Mouse (Mus musculus): ENCODE measurements around the gene Celf2. TPM values are rescaled to one million over a fixed set of nuclear protein-coding genes. Genes with fewer than 3 reads are reported as not detected.

Gene Celf2
- polyA plus RNA-seq, 1 experiment from 2014 or later, result 97.4 TPM

DNA sequence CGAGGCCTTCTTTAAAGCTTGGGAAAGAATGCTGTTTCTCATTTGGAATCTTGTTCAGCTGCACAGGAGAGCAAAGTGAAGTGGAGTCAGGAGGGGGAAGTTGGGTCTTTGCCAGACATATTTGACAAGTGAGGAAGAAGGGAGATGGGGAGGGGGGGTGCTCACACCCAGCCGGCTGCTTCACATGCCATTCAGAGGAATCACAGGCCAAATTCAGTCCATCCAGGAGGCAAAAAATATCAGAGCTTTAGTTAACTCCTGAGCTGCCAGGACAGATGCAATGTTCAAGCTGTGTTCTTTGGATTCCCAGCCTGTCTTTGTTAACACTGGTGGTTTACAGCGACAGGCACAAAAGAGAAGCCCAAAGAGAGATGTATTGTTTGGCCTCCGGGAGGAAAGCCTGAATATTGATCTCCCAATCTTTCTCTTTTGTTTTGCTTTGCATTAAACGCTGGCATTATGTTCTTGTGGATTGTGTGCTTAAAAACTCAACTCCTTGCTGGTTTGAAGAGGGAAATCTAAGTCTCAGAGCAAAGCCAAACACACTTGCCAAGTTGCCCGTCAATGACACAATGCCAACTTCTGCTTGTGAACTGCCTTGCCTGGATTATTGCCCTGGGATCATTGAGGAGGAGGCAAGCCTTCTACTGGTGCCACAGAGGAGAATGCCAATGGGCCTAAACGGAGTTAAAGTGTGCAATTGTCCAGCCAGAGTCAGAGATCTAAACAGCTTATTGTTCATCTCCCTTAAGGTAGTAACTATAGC, 420.1 kb downstream of the Celf2 start:
- H3K27me3 ChIP-seq, result no peaks in the 10 kb centered on the region
- ATAC-seq (ENCODE audit: borderline replicate concordance, extremely low read depth, low FRiP score, low TSS enrichment), result peak; percentile 86
- H3K4me1 ChIP-seq, result peaks cover 25% of the 10 kb centered on the region
- no peak overlapping the region for H3K9ac ChIP-seq
- H3K4me2 ChIP-seq, result 0 out of 2 replicates have a peak overlapping the region, but pooled peaks have one; percentile 2
- H3K9me3 ChIP-seq, result no peaks in the 10 kb centered on the region
- H3K27ac ChIP-seq, result peak overlapping the region; percentile 66
- H3K36me3 ChIP-seq, result no peaks in the 10 kb centered on the region
- no peak overlapping the region for H3K4me3 ChIP-seq
- 10% methylated on average over 7 of the region's 7 CpGs for WGBS

DNA sequence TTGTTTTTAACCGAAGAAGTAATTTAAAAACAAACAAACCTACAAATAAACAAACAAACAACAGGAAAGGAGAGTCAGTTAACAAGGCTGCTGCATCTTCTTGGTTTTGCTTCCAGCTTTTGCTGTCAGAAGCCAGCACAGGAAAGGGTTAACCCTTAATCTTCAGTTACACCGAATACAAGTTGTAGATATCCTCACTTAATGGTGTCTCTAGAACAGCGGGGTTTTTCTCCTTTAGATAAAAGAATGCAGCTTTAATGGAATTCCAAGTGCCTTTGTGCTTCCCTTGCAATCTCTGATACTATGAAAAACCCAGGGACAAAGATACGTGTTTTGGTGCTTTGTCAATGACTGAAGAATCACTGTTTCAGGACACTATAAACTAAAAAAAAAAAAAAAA, 420.8 kb downstream of the Celf2 start:
- no peak overlapping the region for H3K4me2 ChIP-seq
- no peaks in the 10 kb centered on the region for H3K9me3 ChIP-seq
- H3K27me3 ChIP-seq, result no peaks in the 10 kb centered on the region
- no peak overlapping the region for H3K9ac ChIP-seq
- H3K36me3 ChIP-seq, result no peaks in the 10 kb centered on the region
- H3K27ac ChIP-seq, result peak overlapping the region; percentile 66
- WGBS, result 19% methylated on average over 4 of the region's 4 CpGs
- H3K4me1 ChIP-seq, result peaks cover 31% of the 10 kb centered on the region
- no peak for ATAC-seq (ENCODE audit: borderline replicate concordance, extremely low read depth, low FRiP score, low TSS enrichment)
- H3K4me3 ChIP-seq, result no peak overlapping the region

DNA sequence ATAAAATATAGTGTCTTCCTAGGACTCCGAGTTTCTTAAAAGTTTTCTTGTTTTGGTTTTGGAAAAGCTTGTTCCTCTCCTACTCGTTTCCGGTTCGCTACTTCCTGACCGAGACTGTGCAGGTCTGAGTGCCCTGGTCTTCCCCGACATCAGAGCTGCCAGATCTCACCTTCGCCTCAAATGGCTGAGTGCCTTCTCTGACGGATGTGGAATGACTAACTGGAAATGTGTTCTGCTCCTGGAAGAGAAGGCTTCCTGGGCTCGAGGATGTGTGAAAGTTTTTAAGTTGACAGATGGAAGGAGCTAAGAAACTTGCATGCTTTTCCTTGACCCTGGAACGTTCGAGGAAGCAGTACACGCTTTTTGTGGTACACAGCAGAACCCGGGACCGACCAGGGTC, 421.9 kb downstream of the Celf2 start:
- H3K4me3 ChIP-seq, result no peak overlapping the region
- WGBS, result 53% methylated on average over 14 of the region's 14 CpGs
- no peaks in the 10 kb centered on the region for H3K36me3 ChIP-seq

DNA sequence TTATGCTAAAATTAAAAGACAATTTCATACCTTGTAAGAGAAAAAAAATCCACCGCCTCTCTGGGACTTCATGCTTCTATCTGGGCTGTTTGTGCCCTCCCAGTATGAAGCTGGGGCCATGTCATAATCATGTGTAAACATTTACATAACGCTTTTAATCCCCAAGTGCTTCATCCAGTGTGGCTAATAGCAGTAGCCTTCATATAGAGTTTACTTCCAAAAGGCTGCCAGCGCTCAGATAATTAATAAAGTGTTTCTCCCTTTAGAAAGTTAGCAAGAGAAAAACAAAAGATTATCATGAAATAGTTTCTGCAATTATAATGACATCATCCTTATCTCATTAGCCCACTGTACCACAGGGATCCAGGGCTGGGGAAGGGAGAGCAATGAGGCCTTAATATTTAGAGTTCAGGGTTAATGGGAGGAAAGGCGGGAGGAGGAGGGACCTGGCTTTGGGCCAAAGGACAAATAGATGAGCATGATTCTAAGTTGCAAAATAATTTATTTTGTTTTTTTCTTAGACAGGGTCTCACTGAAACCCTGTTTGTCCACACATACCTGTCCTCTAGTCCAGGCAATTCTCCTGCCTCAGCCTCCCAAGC, 425.8 kb downstream of the Celf2 start:
- H3K4me2 ChIP-seq, result peak overlapping the region; percentile 58
- H3K27me3 ChIP-seq, result no peaks in the 10 kb centered on the region
- WGBS, result 16% methylated on average over 4 of the region's 4 CpGs
- H3K36me3 ChIP-seq, result no peaks in the 10 kb centered on the region
- ATAC-seq (ENCODE audit: borderline replicate concordance, extremely low read depth, low FRiP score, low TSS enrichment), result peak; percentile 87
- H3K4me3 ChIP-seq, result peak overlapping the region; percentile 42
- H3K9ac ChIP-seq, result no peak overlapping the region
- peak overlapping the region; percentile 89 for H3K27ac ChIP-seq
- H3K4me1 ChIP-seq, result peaks cover 29% of the 10 kb centered on the region
- H3K9me3 ChIP-seq, result no peaks in the 10 kb centered on the region

More for the DNA sequence above, 421.9 kb downstream of the Celf2 start:
- H3K9ac ChIP-seq, result no peak overlapping the region
- no peaks in the 10 kb centered on the region for H3K9me3 ChIP-seq
- H3K4me2 ChIP-seq, result no peak overlapping the region
- no peak overlapping the region for H3K27ac ChIP-seq
- H3K27me3 ChIP-seq, result no peaks in the 10 kb centered on the region
- peaks cover 33% of the 10 kb centered on the region for H3K4me1 ChIP-seq
- ATAC-seq (ENCODE audit: borderline replicate concordance, extremely low read depth, low FRiP score, low TSS enrichment), result no peak

DNA sequence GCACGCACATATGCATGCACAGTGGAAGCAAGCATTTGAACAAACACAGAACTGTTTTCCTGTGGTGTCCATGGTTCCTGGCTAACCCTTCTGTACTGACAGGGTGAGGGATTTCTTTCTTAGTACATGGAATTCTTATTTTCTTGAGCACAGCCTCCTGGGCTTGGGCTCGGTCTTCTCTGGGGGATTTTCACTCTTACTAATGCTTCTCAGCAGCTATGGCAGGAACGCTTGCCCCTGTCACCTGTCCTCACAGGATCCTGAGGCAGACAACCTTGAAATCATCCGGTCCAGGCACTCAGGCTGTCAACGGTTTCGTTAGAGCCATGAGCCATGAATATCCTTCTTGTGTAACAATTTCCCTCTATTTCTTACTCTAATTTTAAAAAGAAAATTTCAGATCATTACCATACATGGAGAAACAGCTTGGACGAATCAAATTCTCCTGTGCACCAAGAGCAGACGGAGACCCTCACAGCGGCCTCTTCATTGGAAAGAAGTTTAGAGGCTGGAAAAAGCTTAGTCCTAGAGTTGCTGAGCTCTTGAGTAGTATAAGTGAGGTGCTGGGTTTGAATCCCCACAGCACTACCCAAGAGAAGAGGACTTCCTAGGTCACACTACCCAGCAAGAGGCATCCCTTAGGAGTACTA, 426.9 kb downstream of the Celf2 start:
- Histone ChIP-seq H3K36me3 (peaks cover 4% of the 10 kb centered on the region), H3K9ac (peak overlapping the region; percentile 39), H3K9me3 (no peaks in the 10 kb centered on the region), H3K27me3 (no peaks in the 10 kb centered on the region), H3K4me2 (peak overlapping the region; percentile 58), H3K4me1 (peaks cover 26% of the 10 kb centered on the region), H3K27ac (peak overlapping the region; percentile 89), H3K4me3 (peak overlapping the region; percentile 42)
- 42% methylated on average over 9 of the region's 9 CpGs for WGBS
- peak; percentile 8; the same call in 1 of the 2 replicates for ATAC-seq (ENCODE audit: borderline replicate concordance, extremely low read depth, low FRiP score, low TSS enrichment)

DNA sequence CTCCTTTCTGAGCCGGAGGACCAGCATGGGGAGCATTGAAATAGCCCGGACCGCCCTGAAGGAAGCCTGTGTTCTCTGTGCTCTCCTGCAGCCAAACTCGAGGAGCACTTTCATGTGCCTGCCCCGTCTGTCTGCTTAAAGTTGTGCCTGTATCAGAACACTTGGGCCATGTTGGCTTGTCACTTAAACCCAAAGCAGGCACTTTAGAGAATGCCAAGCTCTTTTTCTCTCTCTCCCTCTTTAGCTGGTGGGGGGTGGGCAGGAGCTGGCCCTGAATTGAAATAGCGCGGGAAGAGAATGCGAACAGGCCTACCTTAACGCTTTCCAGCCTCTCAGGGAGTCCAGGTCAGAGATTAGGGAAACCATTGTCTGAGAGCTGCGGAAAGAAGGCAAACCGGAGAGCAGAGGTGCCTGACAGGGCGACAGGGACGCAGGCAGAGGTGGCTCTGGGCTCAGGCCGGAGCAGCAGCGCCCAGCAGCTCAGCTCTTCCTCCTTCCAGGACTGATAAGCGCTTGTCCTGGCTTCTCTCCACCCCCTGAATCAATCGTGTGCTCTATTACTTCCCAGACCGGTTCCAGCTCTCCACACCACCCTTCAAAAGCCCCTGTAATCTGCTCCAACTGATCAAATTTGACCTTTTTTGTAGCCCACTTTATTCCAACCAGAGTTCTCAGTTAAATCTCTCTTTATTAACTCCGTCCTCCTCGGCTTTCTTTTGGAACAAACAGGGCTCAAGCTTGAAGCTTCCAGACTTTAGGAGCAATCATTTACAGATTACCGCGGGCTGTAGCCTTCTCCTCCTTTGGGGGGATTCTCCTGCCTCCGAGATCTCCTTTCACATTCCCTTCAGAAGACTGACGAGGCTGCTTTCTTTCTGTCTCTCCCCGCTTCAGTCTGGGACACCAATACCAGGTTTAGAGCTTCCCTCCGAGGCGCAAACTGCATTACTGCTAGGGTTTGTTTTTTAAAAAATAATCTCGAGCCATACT, 428.3 kb downstream of the Celf2 start:
- Histone ChIP-seq H3K36me3 (peaks cover 15% of the 10 kb centered on the region), H3K4me2 (peak overlapping the region; percentile 58), H3K4me1 (peaks cover 26% of the 10 kb centered on the region), H3K27ac (peak overlapping the region; percentile 89), H3K9ac (peak overlapping the region; percentile 39), H3K27me3 (no peaks in the 10 kb centered on the region), H3K4me3 (peak overlapping the region; percentile 42), H3K9me3 (peaks cover 6% of the 10 kb centered on the region)
- 6% methylated on average over 27 of the region's 28 CpGs for WGBS
- peak; percentile 36 for ATAC-seq (ENCODE audit: borderline replicate concordance, extremely low read depth, low FRiP score, low TSS enrichment)

DNA sequence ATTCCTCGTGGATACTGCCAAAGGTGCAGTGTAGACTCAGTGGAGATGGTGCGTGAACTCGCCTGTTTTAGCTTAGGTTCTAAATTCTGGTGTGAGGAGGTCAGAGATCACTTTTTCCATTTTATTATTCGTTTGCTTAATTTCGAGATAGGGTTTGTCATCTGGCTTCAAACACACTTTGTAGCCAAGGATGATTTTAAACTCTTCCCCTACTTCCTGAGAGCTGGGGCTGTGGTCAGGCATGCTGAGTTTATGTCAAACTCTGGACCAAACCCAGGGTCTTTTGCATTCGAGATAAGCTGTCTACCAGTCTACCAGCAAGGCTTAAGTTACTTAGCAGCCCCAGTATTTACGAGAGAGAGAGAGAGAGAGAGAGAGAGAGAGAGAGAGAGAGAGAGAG, 429.3 kb downstream of the Celf2 start:
- H3K9me3 ChIP-seq, result peaks cover 6% of the 10 kb centered on the region
- peak overlapping the region; percentile 58 for H3K4me2 ChIP-seq
- WGBS, result 35% methylated on average over 7 of the region's 7 CpGs
- H3K9ac ChIP-seq, result no peak overlapping the region
- no peaks in the 10 kb centered on the region for H3K27me3 ChIP-seq
- H3K4me3 ChIP-seq, result peak overlapping the region; percentile 42
- peak overlapping the region; percentile 89; the same call in 1 of the 2 replicates for H3K27ac ChIP-seq
- peaks cover 26% of the 10 kb centered on the region for H3K4me1 ChIP-seq
- no peak for ATAC-seq (ENCODE audit: borderline replicate concordance, extremely low read depth, low FRiP score, low TSS enrichment)
- H3K36me3 ChIP-seq, result peaks cover 18% of the 10 kb centered on the region

DNA sequence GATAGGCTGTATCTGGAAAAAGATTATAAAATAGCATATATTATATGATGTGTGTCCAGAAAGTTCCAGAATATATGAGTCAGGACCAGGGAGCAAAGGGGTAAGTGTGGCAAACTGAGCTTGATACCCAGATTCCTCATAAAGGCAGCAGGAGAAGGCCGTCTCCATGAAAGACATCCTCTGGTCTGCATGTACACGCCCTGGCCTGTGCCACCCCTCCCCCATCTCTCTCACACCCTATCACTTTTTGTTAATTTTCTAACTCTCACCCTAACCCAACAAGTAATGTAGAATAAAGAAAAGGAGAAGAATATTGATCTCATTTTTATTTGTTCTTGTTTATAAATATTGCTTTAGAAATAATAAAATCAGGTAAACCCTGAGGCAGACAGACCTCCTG, 430.0 kb downstream of the Celf2 start:
- Histone ChIP-seq H3K4me3 (no peak overlapping the region), H3K9ac (no peak overlapping the region), H3K27ac (no peak overlapping the region), H3K4me2 (peak overlapping the region; percentile 58), H3K36me3 (peaks cover 18% of the 10 kb centered on the region), H3K27me3 (no peaks in the 10 kb centered on the region), H3K9me3 (peaks cover 6% of the 10 kb centered on the region), H3K4me1 (peaks cover 24% of the 10 kb centered on the region)
- ATAC-seq (ENCODE audit: borderline replicate concordance, extremely low read depth, low FRiP score, low TSS enrichment), result no peak
- 59% methylated on average over 2 of the region's 2 CpGs for WGBS

DNA sequence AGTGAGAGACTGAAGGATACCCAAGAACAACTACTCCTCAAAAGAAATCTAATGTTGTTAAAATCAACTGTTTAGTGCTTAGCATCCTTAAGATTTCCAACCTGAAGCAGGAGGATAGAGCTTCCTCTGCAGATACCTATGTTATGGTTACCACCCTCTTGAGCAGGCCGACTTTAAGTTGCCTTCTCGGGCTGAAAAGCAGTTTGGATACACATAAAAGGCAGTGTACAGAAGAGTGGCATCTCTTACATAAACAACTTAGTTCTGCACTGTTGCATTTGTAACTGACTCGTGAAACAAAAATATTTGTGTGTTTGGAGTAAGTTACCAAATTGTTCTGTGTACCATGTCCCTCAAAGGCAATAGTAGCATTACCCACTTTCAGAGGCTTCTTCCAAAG, 435.6 kb downstream of the Celf2 start:
- no peak for ATAC-seq (ENCODE audit: borderline replicate concordance, extremely low read depth, low FRiP score, low TSS enrichment)
- Histone ChIP-seq H3K4me1 (peaks cover 20% of the 10 kb centered on the region), H3K36me3 (peaks cover 18% of the 10 kb centered on the region), H3K4me2 (no peak overlapping the region), H3K27ac (peak overlapping the region; percentile 64; the same call in 1 of the 2 replicates), H3K4me3 (no peak overlapping the region), H3K27me3 (no peaks in the 10 kb centered on the region), H3K9ac (no peak overlapping the region), H3K9me3 (peaks cover 6% of the 10 kb centered on the region)
- WGBS, result 44% methylated on average over 3 of the region's 3 CpGs

DNA sequence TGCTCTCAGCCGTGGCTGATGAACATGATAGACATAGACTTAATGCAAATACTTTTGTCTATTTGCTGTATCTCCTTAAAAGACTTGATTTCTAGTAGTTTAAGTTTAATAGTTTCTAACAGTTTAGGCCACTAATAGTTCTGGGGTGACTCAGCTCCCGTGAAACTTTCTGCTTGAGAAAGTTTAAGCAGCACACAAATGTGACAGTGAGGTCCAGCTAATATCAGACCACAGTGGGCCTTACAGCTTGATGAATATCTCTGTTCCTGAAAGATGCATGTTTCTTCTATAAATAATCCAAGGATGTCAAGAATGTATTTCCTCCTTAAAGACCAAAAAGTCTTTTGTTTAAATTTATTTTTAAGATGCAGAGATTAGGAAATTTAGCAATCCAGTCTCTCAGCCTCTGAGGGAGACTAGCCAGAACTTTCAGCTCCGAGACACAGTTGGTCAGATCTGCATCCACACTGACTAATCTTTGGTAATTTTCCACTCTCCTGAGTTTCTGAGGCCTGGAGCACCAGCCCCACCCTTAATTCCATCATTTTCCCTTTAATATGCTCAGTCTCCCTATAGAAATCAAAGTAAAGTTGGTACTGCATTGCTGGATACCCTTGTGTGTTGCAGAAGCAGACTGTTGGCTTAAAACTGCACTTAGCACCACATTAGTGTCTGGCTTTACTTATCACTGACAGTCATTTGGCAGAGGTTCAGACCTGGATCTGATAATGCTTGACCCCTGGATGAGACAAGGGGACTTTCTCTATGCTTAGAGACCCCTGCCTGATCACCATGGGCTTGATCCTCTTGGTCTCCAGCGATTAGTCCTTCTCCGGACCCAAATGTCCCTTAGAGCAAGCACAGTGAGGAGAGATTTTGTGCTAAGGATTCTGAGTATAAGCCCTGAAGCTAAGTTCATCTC, 436.8 kb downstream of the Celf2 start:
- 43% methylated on average over 5 of the region's 5 CpGs for WGBS
- ATAC-seq (ENCODE audit: borderline replicate concordance, extremely low read depth, low FRiP score, low TSS enrichment), result peak; percentile 69; the same call in 1 of the 2 replicates
- H3K4me2 ChIP-seq, result no peak overlapping the region

More for the DNA sequence above, 436.8 kb downstream of the Celf2 start:
- Histone ChIP-seq H3K36me3 (peaks cover 15% of the 10 kb centered on the region), H3K4me3 (no peak overlapping the region), H3K9ac (no peak overlapping the region), H3K4me1 (peaks cover 20% of the 10 kb centered on the region), H3K27me3 (no peaks in the 10 kb centered on the region), H3K9me3 (peaks cover 6% of the 10 kb centered on the region), H3K27ac (peak overlapping the region; percentile 64)
